Mouse (Mus musculus): Measurements from ENCODE around the gene Armc9. TPM values are rescaled to one million over a fixed set of nuclear protein-coding genes. Genes with fewer than 3 reads are reported as not detected.

Armc9 gene
- polyA plus RNA-seq, 1 experiment, result 35.5 TPM

DNA sequence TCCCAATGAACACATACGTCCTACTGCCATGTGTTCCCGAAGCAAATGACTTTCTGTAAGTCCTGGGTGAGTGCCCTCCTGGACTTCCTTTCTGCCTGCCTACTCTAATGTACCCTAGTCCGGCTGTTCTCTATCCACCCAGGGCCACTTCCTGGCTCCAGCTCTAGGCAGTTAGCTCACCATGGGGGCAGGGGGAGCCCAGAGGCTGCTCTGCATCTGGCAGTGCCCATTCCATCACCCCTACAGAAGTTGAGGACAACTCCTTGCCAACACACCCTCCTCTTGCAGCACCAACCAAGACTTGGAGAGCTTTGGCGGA lies 114.6 kb downstream of the Armc9 start:
- DNase-seq (ENCODE audit: extremely low spot score in 1 of 2, low spot score in 1 of 2), result no peak

GRCm38 (mm10) chr1:86271707-86272106 lies 117.1 kb downstream of the Armc9 start:
- no peak for DNase-seq (ENCODE audit: extremely low spot score in 1 of 2, low spot score in 1 of 2)

DNA sequence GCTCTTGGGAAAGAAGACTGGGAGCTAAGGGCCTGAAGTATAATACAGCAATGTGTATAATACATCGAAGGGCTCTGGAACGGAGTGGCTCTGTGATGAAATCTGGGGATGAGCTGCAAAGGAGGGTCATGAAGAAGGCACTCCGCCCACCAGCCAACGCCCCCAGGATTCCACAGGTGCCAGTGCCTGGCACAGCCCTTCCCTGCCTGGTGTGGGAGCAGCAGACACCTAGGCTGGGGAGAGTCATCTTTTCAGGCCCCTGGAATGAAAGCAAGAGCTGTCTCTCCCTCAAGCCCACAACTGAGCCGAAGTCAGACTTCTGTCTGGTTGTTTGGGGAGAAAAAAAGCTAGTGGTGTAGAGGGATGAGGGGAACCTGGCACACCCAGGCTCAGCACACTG lies 122.5 kb downstream of the Armc9 start:
- no peak for DNase-seq (ENCODE audit: extremely low spot score in 1 of 2, low spot score in 1 of 2)

DNA sequence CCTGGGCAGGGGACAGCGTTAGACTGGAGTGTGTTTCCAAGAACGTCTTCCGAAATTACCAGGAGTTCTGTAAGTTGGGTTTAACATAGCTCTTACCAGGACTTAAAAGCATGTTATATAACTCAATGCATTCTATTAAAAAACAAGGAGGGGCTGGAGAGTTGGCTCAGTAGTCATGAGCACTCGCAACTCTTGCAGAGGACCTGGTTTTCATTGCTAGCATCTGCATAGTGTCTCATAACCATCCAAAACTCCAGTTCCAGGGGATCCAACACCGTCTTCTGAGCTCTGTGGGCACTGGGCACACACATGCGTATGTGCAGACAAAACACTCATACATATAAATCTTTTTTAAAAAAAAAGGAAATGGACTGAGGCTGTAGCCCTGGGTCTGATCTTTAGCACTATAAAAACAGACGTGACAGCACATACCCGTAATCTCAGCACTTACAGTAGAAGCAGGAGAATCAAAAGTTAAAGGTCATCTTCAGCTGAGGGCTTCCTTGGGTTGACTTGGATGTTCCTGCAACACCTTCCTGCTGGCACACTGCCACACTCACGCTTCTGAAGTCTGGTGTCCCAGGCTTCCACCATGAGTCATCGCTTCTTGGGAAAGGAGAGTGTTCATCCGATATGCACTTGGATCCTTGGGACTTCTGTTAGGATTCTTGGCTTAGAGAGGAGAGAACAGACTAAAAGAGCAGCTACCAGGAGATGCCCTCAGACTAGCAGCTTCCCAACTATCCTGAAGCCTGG lies 127.4 kb downstream of the Armc9 start:
- peak in 1 of 2 experiments; percentile 79 for DNase-seq (ENCODE audit: extremely low spot score in 1 of 2, low spot score in 1 of 2)

- DNase-seq (ENCODE audit: extremely low spot score in 1 of 2, low spot score in 1 of 2), result no peak
Measured at GRCm38 (mm10) chr1:86284101-86284500, 129.5 kb downstream of the Armc9 start.

- DNase-seq (ENCODE audit: extremely low spot score in 1 of 2, low spot score in 1 of 2), result no peak
Measured at GRCm38 (mm10) chr1:86285295-86285694, 130.7 kb downstream of the Armc9 start.

GRCm38 (mm10) chr1:86287473-86287872 lies 132.9 kb downstream of the Armc9 start:
- DNase-seq (ENCODE audit: extremely low spot score in 1 of 2, low spot score in 1 of 2), result no peak

DNA sequence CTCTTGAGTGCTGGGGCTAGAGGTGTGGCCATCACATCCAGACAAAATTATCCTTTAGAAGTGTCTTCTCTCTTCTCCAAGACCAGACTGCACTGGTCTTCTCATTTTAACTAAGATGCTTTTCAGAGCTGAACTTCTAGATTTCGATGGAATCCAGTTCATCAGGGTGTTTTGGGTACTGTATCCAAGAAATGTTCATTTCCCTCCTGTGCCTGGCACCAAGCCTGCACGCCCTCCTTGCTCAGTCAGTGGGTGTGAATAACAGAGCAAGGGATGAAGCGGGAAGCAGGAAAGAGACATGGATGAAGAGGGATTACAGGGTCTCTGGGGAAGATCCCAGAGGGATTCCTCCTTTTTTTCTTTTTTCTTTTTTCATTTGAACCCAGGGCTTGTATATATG lies 135.9 kb downstream of the Armc9 start:
- peak in 1 of 2 experiments; percentile 43 for DNase-seq (ENCODE audit: extremely low spot score in 1 of 2, low spot score in 1 of 2)

GRCm38 (mm10) chr1:86293091-86293490 lies 138.5 kb downstream of the Armc9 start:
- DNase-seq (ENCODE audit: extremely low spot score in 1 of 2, low spot score in 1 of 2), result no peak

DNA sequence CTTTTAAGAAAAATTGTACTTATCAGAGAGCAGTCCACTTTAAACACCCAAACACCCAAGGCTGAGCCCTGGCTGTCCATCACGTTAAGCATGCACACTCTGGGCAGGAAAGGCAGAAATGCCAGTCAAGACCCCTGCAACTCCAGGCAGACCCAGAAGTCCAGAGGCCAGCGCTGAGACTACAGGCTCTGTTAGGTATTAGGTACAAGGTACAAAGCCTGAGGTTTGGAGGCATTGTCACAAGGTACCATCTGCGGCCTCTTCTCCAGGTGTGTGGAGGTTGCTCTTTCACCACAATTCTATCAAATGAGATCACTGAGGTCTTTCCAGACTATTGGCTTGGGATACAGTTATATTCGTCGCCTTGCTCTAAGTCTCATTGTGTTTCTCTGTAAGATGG lies 139.3 kb downstream of the Armc9 start:
- no peak for DNase-seq (ENCODE audit: extremely low spot score in 1 of 2, low spot score in 1 of 2)

GRCm38 (mm10) chr1:86294472-86294871 lies 139.9 kb downstream of the Armc9 start:
- DNase-seq (ENCODE audit: extremely low spot score in 1 of 2, low spot score in 1 of 2), result peak in 1 of 2 experiments; percentile 7

GRCm38 (mm10) chr1:86300093-86300492 lies 145.5 kb downstream of the Armc9 start:
- DNase-seq (ENCODE audit: extremely low spot score in 1 of 2, low spot score in 1 of 2), result no peak

GRCm38 (mm10) chr1:86300731-86301130 lies 146.2 kb downstream of the Armc9 start:
- no peak for DNase-seq (ENCODE audit: extremely low spot score in 1 of 2, low spot score in 1 of 2)

DNA sequence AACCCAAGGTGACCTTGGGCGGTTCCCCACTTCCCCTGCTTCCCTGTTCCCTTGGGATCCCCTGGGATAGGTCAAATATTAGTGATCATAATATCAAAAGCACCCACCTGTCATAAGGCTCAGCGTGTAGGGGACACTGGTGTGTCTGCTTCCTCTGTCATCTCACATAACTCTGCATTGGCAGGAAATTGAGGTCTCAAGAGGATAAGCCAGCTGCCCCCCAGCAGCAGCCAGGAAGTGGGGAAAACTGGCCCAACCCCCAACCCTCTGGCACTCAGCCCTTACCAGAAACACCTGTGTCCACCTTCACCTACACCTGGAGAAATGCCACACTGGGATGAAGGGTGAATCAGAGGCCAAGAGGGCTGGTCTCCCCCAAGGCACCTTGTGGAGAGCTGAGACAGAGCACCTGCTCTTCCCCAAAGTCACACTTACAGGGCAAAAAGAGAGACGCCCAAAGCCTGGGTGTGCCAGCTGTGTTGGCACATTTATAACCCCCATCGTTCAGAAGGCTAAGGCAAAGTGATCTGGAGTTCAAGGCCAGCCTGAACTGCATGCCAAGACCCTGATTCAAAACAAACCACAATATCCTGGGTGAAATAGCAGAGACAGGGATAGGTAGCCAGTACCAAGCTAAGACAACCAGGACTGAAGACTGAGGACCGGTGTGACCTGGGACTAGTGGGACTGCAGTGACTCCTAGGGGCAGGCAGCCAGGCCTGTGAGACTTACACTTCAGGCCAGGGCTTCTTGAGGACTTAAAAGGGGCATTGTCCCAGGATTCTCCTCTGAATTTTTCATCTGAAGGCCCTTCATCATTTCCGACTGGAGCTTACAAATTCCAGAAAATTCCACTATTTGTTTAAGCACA lies 146.9 kb downstream of the Armc9 start:
- no peak for DNase-seq (ENCODE audit: extremely low spot score in 1 of 2, low spot score in 1 of 2)

- no peak for DNase-seq (ENCODE audit: extremely low spot score in 1 of 2, low spot score in 1 of 2)
Measured at GRCm38 (mm10) chr1:86302532-86302931, 148.0 kb downstream of the Armc9 start, which contains the start of gene B3gnt7. B3gnt7 (plus strand) TSS chr1:86302832.

DNA sequence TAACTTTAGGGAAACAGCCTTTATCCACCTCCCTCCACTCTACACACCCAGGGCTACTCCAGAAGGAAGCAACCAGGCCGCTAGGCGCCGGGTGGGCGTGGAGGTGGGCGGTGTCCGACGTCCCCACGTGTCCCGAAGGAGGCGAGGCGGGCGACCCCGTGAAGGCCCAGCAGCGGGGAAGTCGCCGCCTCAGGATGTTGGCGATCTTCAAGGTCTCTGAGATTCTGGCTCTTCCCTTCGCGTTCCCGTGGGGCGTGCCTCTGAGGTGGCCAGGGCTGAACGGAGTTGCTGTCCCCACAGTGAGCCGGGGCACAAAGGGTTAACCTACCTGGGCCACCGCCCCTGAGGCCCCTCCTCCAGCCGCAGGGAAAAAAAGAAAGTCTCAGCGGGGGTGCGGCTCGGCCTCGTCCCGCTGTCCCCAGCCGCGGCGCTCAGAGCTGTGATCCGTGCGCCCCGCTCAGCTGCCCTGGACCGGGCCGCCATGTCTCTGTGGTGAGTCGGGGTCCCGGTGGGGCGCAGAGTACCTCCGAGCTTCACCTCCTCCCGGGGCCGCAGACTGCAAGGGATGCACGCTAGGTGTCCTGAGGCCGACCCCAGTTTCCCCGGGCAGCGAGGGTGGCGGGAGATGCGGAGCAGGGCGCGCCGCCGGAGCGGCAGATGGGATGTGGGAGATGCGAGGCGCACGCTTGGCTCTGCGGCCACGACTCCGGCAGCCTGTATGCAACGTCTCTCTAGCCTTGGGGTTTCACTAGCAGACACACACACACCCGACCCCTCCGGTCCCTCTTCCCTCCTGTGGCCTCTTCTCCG lies 148.7 kb downstream of the Armc9 start:
- DNase-seq (ENCODE audit: extremely low spot score in 1 of 2, low spot score in 1 of 2), result peak in 1 of 2 experiments; percentile 45

DNA sequence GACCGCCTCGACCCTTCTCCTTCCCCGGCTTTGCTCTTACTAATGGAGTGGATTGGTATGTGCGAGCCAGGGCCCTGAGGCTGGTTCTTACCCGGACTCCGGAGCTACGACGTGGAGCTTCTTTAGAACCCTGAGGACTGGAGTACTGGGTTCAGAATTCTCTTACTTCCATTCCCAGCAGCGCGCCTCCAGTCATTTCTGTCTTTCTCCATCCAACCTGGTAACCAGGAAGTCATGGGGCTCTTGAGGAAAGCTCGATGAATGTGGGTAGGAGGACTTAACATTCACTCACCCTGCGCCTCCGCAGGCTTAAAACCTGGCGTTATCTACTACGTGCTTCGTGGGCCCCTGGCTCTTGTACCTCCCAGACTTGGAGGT lies 149.3 kb downstream of the Armc9 start:
- peak in 1 of 2 experiments; percentile 35 for DNase-seq (ENCODE audit: extremely low spot score in 1 of 2, low spot score in 1 of 2)

- DNase-seq (ENCODE audit: extremely low spot score in 1 of 2, low spot score in 1 of 2), result no peak
Measured at GRCm38 (mm10) chr1:86306686-86307085, 152.1 kb downstream of the Armc9 start.

DNA sequence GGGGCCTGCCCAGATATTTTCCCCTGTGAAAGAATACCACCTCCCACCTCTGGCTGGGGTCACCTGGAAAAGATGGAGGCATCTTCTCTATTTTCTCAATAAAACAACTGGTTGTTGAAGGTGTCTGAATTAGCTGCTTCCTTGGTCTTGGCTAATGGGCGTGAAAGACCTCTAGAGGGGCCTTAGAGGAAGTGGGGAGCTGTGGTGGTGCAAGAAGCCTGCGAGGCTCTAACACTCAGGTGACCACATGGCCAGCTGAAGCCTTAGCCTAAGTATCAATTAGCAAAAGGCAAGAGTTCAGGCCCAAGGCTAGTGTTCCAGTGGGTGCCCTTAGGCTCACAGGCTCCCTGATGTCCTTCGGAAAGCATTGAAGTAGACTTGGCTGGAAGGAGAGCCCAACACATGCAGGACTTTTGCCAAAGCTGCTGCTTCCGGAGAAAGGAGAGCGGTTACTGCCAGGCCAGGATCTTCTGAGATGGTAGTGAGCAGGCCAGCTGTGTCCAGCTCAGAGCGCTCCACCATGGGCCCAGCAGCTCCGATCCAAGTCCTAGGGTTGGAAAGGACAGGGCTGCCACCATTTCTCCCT lies 152.7 kb downstream of the Armc9 start:
- no peak for DNase-seq (ENCODE audit: extremely low spot score in 1 of 2, low spot score in 1 of 2)

GRCm38 (mm10) chr1:86307871-86308641 lies 153.5 kb downstream of the Armc9 start:
- no peak for DNase-seq (ENCODE audit: extremely low spot score in 1 of 2, low spot score in 1 of 2)
